Mouse (Mus musculus): Measurements from ENCODE around the gene Vdac1.

The Vdac1 gene

DNA sequence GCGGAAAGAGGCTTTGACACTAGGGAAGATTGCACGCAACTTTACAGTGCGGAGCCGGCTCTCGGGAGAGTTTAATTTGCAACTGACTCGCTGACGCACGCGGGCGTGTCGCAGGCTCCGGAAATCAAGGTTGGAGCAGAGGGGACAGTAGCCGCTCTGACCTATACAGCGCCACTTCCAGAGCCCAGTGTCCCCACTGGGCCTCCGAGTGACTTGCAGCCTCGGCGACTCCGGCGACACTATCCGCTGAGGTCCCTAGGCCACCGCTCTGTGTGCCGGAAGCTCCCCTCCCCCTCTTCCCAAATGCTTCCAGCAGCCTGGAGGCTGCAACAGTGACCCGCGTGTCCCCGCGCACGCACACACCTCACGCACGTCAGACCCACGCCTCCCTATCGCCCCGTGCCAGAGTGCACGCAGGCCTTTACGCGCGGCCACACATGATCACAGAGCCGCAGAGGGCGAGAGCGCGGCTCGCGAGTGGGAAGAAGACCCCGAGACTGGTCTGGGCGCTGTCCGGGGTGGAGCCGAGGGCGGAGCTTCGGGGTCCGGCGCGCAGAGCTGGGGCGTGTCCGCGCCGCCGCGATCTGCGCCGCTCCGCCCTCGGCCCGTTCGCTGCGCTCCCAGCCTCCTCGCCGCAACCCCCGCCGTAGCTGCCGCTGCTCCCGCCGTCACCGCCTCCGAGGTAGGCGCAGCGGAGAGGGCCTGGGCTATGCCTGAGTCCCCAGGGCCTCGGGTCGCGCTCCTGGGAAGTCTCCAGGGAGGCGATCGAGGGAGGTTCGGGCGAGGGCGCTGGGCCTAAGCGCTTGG lies at the start of gene Vdac1:
Gene Vdac1 (plus strand): TSS at position 390 of the 807 bp plus-strand sequence.
- DNase-seq (ENCODE audit: low read depth in 2 of 2, low spot score in 2 of 2): peak; percentile 64 to 68

DNA sequence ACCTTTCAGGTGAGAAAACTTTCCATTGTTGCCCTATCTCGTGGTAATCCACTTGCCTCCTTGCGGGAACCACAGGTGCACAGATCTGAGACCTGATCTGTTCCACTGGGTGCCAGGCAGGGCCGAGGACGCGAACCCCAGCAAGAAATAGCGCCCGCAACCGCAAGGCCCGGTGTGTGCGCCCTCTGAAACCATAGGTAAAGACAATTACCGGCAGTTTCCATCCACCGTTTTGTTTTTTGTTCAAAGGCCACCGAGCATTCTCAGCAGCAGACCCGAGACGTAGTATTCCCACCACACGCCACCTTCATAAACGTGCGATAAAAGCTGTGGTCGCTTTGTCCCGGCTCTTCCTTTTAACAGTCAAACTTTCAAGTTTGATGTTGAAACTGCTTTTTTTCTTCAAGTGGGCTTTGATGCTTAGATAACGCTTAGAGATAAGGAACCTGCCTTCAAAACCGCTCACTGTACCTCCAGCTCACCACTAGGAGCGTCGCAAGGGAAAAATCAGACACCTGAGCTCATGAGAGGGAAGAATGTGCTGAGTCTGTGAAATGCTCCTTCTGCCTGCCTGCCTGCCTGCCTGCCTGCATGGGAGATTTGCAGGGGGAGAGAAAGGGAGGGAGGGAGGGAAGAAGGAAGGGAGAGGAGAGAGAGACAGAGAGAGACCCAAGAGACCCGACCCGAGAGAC lies 46.4 kb upstream of the Vdac1 start:
- DNase-seq (ENCODE audit: low read depth in 2 of 2, low spot score in 2 of 2): peak; percentile 94

DNA sequence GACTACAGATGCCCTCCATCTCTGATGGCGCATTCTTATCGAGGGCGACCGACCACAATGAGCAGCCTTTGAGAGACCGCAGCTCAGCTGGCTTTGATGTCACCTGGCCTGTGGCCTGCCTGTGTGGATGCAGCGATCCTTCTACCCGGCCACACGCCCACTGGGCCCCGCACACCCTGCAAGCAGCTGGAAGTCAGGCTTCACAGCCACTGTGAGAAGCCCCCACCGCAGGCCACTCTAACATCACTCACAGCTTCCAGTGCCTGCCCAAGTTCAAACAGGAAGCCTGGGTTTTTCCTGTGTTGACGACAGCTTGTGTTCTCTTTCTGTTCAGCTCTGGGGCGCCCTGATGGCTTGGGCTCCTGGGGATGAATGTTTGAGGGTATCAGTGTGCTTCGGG lies 42.2 kb upstream of the Vdac1 start:
- peak; percentile 79 for DNase-seq (ENCODE audit: low read depth in 2 of 2, low spot score in 2 of 2)

DNA sequence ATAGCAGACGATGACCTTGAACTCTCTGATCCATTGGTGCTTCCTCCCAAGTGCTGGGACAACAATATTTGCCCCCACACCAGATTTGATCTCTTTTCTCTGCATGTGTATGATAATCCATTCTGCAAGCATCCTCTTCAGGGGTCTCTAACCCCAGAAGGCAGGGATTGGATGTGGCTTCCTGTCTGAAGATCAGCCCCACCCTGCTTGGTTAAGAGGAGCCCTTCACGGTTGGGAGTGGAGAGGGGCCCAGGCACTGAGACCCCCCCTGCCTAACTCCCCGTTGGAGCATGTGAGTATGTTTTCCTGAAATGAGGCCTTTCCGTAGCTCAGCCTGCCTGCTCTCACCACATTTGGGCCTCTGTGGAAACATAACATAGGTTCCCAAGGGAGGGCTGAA lies 41.0 kb upstream of the Vdac1 start:
- DNase-seq (ENCODE audit: low read depth in 2 of 2, low spot score in 2 of 2): no peak

DNA sequence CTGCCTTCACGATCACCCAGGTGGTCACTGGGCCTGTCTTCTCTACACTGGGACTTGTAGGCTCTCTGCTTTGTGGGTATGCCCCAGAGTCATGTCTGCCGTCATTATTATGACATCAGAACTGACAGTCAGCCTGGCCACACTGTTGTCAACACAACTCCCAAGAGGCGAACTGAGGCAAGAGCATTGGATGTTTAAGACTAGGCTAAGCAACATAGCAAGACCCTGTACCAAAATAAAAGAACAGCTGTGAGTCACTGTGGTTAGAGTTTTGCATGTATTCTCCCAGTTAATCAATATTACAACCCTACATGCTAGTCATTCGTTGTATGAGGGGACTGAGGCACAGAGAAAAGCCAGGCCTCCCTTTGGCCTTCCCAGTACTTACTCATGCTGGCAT lies 40.1 kb upstream of the Vdac1 start:
- no peak for DNase-seq (ENCODE audit: low read depth in 2 of 2, low spot score in 2 of 2)

DNA sequence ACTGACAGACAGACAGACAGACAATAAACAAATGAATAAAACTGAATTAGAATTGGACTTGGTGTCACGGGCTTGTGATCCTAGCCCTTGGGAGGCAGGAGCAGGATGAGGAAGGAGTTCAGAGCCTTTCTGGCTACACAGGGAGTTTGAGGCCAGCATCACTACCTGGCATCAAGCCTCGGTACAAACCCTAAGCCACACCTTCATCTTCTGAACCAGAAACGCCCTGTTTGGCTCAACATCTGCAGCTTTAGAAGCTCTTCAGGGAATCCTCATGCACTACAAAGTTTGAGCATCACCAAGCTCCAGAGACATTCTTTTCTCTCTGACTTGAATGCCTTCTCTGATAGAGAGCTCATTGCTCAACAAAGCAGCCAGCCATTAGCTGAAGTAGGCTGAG lies 39.1 kb upstream of the Vdac1 start:
- no peak for DNase-seq (ENCODE audit: low read depth in 2 of 2, low spot score in 2 of 2)

DNA sequence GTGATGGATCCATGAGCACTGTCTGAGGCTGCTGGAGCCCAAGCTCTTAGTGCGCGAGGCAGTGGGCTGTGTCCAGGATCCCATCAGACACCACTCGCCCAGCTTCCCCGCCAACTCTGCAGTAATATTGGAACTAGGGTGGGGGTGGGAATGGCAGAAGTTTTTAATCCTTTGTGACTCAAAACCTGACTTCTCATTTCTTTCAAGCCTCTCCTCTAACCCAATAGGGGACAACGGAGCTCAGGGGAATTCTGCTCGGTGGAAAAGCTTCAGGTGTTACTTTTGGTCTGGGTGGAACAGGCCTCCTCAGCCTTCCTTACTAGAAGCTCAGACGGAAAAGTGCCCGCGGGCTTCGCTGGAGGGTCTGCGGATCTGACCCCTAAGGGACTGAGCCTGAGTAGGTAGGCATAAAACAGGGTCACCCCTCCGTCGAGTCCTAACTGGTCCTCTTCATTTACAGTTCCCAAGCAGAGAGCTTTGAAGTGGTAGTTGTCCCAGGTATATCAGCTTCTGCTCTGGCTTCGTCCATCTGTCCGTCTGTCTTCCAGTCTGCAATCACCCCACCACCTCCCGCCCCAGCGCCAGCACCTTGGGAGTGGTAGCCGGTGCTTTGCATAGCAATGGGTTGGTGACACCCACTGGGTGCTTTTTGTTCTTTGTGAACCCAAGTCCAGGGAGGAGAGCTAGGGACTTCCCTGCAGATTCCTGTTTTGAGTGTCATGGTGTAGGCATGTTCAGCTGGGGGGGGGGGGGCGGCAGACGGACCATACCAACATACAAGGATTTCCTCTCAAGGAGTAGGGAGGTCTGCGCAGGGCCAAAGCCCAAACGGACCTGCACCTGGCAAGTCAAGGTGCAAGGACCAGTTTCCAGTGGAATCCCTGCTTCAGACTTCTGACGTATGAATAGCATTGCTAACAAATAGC lies 36.0 kb upstream of the Vdac1 start:
- DNase-seq (ENCODE audit: low read depth in 2 of 2, low spot score in 2 of 2): no peak

DNA sequence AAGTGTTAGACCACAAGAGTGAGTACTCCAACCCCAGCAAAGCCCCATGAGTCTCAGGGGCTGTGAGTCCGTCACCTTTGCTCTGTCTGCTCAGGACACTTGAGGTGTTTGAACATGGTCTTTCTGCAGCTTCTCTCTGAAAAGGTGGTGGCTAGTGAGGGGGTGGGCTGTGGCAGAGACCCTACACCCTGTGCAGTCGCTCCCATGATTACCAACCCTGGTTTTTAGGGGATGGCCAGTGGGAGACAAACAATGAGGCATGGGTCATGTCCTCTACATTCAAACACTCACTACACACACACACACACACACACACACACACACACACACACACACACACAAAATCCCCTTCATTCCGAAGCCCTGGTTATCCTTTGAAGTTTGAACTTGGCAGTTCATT lies 33.3 kb upstream of the Vdac1 start:
- DNase-seq (ENCODE audit: low read depth in 2 of 2, low spot score in 2 of 2): no peak

DNA sequence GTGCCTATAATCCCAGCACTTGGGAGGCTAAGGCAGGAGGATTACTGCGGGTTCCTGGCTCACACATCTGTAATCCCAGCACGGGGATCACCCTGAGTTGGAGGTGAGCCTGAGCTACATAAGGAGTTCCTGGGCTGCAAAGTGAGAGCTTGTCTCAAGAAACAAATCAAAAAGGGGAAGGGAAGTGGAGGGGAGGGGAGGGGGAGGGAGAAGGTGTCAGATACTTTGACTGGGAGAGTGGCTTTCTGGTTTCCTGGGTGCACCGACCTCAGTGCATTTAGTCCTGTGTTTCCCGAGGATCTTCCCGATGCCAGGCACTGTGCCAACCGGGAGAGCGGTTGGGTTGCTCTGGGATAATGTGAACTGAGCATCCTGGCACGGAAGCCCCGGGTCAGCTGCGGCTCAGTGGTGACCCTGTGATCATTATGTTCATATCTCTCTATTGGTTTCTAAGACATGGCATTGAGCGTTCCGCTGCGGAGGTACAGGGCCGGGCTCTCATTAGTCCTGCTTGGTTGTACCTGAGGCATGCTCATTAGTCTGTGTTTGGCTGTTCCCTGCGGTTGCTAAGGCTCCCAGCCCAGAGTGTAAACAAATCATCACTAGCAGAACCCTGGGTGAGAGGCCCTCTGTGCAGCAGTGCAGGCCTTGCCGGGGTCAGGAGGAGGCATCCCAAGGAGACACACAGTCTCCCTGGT lies 28.1 kb upstream of the Vdac1 start:
- DNase-seq (ENCODE audit: low read depth in 2 of 2, low spot score in 2 of 2): no peak

DNA sequence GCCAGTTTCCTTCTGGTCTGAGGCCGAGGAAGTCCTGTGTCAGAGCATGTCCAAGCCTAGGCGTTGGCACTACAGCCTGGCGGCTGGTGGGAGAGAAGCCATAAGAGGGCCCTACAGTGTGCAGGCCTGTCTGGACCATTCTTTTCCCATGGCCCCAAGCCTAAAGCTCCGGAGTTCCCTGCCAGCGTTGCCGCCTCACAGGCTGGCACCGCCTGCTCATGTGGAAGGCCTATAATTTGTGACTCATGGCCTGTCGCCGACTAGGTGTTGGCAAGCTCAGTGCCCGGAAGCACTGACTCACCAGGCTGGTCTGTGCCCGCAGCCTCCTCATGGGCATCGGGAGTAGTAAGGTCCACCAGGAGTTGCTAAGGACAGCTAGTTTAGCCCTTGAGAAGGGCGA lies 27.0 kb upstream of the Vdac1 start:
- no peak for DNase-seq (ENCODE audit: low read depth in 2 of 2, low spot score in 2 of 2)

DNA sequence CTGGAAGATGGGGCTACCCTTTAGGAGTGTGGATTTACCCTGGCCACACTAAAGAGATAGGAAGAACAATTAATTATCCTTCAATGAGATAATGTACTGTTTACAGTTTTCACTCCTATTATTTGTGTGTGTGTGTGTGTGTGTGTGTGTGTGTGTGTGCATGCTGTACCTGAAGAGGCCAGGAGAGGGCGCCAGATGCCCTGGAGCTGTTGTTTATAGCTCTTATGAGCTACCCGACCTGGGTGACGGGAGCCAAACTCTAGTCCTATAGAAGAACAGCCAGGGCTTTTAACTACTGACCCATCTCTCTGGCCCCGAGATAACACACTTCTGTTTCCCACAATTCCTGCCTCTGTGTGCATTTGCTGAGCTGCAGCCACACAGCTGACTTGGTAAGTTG lies 25.4 kb upstream of the Vdac1 start:
- DNase-seq (ENCODE audit: low read depth in 2 of 2, low spot score in 2 of 2): no peak

DNA sequence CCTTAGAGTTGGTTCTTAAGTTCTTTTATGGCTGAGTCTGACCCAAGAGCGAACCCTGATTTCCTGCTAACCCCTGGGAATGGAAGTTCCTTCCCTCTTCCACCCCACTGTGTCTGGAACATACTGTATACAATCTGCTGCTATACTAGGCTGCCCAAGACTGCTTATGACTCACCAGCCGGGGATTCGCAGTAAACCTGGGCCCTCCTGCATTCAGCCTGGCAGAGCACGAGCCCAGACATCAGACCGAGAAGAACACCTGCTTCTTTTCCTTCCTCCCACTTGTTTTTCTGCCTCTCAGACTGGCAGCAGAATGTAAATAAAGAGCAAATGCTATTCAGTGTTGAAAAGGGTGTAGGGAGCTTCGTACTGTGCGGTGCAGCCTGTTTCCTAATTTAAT lies 24.7 kb upstream of the Vdac1 start:
- DNase-seq (ENCODE audit: low read depth in 2 of 2, low spot score in 2 of 2): no peak

DNA sequence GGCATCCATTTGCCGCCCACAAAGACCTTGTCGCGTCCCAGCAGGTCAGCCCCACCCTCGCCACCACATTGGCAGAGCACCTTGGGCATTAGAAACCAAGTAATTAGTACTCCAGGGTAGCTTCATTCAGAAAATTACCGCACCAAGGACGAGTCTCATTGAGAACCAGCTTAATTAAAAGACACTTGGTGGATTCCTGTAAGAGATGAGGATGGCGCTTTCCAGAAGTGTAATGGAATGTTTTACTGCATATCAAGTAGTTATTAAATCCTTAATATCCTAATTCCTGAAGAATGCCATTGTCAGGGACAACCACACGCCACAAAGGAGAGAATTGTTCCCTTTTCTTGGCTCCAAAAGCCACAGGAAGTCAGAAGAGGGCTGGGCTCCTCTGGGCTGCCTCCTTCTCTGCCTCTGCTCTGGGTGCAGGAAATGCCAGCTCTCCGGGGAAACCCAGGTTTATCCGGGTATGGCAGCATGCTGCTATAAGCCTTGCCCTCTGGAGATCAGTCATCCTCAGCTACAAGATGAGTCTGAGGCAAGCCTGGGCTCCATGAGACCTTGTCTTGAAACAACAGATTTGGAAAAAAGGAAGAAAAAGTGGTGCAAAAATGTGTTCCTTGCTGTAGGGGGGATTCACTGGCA lies 22.9 kb upstream of the Vdac1 start:
- DNase-seq (ENCODE audit: low read depth in 2 of 2, low spot score in 2 of 2): no peak

DNA sequence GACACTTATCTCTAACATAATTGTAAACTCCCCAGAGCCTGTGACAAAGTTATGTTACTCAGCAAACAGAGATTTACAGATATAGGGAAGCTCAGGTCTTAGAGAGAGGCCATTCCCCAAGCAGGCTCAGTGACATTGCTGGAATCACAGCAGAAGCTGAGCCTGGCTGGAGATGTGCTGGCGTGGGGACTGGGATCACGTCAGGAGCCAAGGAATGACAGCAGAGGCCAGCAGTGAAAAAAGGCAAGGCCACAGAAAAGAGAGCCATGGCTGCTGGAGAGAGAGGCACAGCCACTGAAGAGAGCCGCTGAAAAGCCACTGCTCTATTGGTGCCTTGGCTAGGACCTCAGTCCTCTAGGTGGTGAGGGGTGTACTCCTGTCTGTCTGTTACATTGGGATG lies 22.3 kb upstream of the Vdac1 start:
- no peak for DNase-seq (ENCODE audit: low read depth in 2 of 2, low spot score in 2 of 2)

DNA sequence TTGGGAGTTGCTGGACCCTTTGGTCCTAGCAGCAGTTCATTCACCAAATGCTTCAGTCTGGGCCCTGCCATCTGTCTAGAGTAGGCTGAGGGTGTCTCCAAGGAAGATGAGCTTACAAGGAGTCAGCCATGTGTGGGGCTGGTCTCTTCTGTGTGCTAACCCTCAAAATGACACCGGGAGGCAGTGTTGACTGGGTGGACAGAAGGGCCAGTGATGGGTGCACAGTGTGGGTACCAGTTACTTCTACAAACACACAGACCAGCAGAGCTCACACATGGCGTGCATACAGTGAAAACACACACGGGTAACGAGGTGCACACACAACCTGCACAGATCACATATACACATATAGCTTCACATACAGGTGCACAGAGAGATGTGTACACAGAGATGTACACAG lies 21.6 kb upstream of the Vdac1 start:
- DNase-seq (ENCODE audit: low read depth in 2 of 2, low spot score in 2 of 2): no peak

DNA sequence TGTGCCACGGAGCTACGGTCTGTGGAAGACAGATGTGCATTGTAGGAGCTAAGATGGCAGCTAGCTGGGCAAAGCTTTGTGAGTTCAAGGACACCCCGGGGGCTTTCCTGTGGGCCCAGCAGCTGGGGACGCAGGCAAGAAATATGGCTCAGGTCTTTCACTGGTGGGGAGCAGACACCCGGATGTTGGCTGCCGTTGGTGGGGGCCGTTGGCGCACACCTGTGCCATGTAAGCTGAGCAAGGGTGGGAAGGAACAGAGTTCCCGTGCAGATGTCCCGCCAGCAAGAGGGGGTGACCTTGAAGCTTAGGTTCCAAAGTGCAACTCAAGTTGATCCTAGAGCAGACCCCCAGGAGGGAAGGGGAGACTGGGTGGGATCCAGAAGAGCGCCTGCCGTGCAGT lies 21.1 kb upstream of the Vdac1 start:
- DNase-seq (ENCODE audit: low read depth in 2 of 2, low spot score in 2 of 2): no peak

DNA sequence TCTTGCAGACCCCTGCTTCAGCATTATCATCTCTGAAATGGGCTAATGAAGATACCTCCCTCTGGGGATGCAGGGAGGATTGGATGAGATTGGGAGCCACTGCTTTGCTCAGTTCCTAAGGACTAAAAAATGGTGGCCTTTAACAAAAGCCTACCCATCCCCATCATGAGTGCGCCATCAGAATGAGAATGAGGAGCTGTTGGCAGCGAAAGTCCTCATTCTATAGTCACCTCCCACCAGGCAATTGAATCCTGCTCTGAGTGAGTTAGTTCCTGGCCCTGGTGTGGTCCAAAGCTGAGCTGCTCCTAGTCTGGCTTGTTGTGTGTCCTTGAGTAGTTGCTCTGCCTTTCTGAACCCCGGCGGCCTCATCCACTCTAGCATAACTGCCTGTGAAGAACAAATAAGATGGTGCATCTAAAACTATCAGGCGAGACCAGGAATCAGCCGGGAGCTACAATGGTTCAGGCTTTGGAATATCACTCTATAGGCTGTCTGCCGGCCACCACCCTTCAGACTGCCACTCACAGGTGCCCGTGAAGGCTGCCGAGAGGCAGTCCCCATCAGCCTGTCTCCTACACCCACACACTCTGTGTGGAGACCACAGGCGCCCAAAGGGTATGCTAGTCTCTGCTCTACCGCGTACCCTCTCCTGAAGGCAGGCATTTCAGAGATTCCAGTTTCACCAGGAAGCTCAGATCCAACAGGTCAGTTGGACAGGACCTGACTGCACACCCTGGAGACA lies 20.4 kb upstream of the Vdac1 start:
- DNase-seq (ENCODE audit: low read depth in 2 of 2, low spot score in 2 of 2): no peak

DNA sequence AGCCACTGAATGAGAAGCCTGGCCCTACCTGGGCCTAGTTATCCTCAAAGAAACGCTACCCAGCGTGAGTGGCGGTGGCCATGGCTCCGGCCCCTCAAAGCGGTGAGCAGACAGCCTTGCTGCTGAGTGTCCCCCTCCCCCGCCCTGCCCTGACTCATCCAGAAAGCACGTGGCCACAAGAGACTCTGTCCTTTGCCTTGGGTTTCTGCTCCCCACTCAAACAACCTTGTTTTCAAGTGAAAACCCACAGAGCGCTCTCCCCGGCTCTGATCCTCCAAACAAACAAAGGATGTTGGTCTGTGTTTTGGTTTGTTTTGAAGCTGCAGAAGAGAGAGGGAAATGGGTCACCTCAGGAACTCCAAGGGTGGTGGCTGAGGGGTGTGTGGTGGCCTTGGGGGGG lies 19.7 kb upstream of the Vdac1 start:
- peak; percentile 76 to 84 for DNase-seq (ENCODE audit: low read depth in 2 of 2, low spot score in 2 of 2)

DNA sequence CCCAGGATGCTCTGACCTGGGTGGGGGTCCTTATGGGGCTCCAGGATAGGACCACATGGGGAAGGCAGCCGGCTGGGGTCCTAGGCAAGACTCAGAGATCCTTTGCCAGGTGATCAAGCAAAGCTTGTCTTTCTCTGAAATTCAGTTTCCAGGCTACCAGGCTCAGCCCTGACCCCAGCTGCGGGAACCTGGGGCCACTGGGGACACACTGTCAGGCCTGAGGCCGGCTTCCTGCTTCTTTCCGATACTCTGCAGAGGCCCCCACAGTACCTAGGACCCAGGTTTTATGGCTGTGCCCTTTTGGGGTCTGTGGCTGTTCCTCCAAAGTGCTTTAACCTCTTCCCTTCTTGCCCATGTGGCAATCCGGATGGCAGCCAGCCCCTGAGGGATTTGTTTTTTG lies 19.2 kb upstream of the Vdac1 start:
- peak; percentile 39 to 43 for DNase-seq (ENCODE audit: low read depth in 2 of 2, low spot score in 2 of 2)

DNA sequence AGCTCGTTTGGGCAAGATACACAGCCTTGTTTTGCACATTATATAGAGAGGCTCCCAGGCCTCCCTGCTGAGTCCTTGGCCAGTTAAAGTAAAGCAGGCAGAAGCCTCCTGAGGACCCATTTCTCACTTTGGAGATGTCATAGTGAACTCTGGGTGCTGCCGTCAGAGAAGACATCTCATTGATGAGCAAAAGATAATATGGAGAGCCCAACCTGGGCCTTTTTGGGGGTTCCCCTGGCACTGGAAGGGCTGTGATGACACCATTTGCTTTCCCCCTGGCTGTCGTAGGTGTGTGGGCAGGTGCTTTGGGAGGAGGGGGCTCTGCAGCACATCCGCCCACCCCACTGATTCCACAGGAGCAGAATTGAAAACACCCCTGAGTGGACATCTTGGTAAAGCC lies 18.4 kb upstream of the Vdac1 start:
- DNase-seq (ENCODE audit: low read depth in 2 of 2, low spot score in 2 of 2): peak; percentile 33 to 34

All from CD8-positive naive resting alpha-beta T cell, adult 2 months (primary cell).